Mouse (Mus musculus) adrenal gland, postnatal 4 days (tissue): ENCODE results near the gene Spata46. TPM values are rescaled to one million over a fixed set of nuclear protein-coding genes. Genes with fewer than 3 reads are reported as not detected.

ENCODE experiments used
- DNase-seq, 2 experiments: peaks; one replicate each; pipeline ENCODE4 v3.0.0; 2021 to 2022; ENCODE audit warnings: low spot score in 2 of 2, mixed read lengths in 2 of 2
- long read RNA-seq, 2 experiments: library from polyadenylated mRNA; stranded (forward); transcript quantifications; one replicate each; pipeline ENCODE4 v2.0.0; 2021
- total RNA-seq, 2 experiments: library from RNA; stranded (reverse); gene quantifications; 2 replicates each; pipeline ENCODE4 v1.2.3; 2021

Spata46 gene
- total RNA-seq = not detected
- long read RNA-seq, experiment 1 = 0 reads
- long read RNA-seq, experiment 2, partial matches to known transcripts = 0 of 4 reads
- long read RNA-seq, experiment 2, other reads (novel, unspliced or antisense) = 4 of 4 reads

DNA sequence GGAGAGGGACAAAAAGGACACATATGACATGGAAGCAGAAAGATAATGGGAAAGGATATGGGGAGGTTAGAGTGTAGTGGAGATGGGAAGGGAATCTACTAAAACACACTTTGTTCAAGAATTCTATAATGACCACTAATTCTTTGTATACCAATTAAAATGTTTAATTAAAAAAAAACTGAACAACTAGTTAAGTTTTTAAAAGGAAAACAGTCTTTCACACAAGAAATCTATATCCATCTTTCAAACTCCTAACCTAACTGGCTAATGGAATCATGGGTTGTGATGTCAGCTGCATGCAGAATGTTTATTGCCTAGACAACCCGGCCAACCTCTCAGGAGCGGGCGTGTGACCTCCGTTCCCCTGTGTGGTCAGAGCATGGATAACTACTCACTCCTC is at the start of gene Spata46:
TSS of gene Spata46 (plus strand) at position 301 of the 400 bp plus-strand sequence.
- no peak for DNase-seq

- no peak for DNase-seq
These were observed 38.3 kb upstream of the Spata46 start for GRCm38 (mm10) chr1:170270281-170270680.

DNA sequence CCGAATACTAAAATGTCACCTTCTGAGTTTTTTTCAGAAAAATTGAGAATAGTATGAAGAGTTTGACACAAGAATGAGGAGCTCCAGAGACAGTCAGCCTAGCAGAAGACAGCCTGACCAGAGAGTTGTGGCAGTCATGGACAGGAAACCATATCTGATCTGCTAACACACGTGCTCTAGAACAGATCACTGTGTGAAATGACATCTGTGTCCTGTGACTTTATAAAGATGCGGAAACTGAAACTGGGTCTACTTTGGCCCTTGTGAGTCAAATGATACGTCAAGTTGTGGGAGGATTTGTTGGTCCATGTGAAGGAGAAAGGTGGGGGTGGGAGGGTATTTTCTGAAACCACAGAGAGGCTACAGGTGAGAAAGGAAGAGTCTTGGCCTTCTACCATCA is 37.9 kb upstream of the Spata46 start:
- no peak for DNase-seq

- no peak for DNase-seq
These were observed 35.4 kb upstream of the Spata46 start for GRCm38 (mm10) chr1:170273252-170273651.

GRCm38 (mm10) chr1:170277016-170277415 is 31.6 kb upstream of the Spata46 start, which contains the start of gene Sh2d1b1:
Gene Sh2d1b1 (plus strand): TSS chr1:170277320.
- DNase-seq = no peak

- no peak for DNase-seq
These were observed 26.0 kb upstream of the Spata46 start for GRCm38 (mm10) chr1:170282415-170283129.

- peak in 1 of 2 experiments; percentile 13 for DNase-seq
These were observed 16.2 kb upstream of the Spata46 start for GRCm38 (mm10) chr1:170292239-170292951.

DNA sequence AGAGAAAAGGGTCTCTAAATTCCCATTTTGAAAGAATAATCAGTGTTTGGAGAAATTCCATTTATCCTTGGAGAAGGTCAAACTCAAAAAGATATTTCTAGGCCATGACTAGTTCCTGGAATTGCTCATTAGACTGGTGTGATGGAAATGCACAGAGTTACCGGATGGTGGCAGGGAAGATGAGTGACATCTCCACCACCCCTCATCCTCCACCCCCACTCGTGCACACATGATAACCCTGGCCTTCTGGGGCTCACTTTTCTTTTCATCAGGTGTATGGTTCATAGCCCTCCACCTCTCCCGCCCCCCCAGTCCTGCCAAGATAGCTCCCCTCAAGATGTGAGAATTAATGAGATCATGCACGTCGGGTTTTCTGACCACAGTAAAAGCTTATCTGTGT is 15.3 kb upstream of the Spata46 start:
- DNase-seq = no peak

DNA sequence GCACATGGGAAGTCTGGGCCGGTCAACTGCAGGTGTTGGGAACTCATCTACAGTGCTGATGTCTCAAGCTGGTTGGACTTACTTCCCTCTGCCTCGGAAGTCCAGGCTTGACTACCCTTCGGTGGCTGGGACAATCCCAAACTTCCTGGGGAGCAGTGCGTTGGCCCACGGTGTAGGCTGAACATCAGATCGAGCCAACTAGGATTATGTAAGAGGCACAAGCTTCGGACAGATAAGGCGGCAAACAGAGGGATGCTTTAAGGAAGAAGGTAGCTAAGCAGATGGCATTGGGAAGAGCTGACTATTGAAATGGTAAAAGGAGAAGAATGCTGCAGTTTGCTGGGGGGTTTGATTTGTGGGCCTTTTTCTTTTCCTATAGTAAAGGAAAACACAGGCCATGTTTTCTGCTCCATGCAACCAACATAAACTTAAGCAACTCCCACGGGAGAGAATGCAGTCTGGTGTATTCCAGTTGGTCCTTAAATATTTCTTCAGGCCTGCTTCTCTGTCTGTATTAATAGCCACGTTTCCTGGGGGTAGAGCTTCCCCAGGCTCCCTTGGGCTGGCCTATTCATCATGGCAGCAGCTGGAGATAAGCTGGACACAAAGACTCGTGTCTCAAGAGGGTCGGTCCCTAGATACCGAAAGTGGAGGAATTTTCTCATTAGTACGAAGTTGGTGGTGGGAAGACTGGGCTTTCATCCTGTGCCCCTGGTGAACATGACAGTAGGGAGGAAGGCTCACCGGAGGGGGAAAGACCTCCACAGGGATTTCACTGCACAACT is 13.6 kb upstream of the Spata46 start:
- DNase-seq = no peak

GRCm38 (mm10) chr1:170299496-170299895 is 9.1 kb upstream of the Spata46 start:
- DNase-seq = no peak

- no peak for DNase-seq
These were observed 6.9 kb upstream of the Spata46 start for GRCm38 (mm10) chr1:170301686-170302085.

DNA sequence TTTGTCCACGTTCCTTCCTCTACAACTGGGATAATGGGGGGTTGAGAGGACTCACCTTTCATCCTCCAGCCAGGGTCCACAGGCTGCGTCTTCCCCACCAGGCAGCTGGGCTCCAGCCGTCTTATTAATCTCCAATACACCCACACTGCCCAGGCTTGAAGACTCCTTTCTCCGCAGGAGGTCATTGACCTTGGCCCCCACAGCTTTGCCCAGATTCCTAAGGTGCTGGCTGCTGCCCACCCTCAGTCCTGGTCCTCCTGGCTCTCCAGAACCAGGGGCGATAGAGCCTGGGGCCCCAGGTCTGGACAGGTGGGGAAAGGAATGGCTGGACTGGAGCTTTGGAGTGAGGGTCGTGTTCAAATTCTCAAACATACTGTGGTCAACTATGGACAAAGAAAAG is 6.1 kb upstream of the Spata46 start:
- no peak for DNase-seq

DNA sequence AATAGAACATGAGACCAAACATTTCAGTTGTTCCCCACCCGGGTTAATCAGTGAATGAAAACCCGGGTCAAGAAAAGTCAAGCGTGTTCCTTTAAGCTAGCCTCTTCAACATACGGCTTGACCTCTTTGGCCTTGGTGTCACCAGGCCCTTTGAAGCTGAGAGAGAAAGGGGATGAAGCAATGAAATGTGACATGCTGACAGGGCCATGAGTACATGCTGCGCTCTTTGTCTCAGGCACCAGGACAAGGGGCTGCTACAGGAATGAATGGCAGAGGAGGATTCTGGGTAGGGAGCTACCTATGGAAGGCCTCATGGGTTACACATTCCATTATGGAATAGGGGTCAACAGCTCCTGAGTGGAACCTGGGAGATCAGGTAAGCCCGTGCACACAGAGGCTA is 5.5 kb upstream of the Spata46 start:
- no peak for DNase-seq

- DNase-seq = no peak
These were observed 3.6 kb upstream of the Spata46 start for GRCm38 (mm10) chr1:170305002-170305401.

DNA sequence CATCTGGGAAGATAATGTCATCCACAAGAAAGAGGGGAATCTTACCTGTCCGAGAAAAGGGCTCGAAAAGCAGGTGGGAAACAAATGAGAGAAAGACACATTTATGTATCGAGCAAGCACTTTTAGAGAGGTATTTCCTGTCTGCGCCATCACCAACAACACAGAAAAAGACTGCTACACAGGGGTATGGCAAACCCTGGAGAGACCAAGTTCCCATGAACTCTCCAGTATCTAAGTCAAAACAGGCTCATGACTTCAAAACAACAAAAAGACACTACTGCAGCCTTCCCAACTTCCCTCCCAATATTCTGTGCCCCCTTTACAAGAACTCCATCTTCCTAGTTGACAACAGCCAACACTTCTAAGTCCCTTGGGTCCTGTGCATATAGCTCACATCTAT is 2.4 kb upstream of the Spata46 start, which contains the start of gene Gm7694:
TSS of gene Gm7694 (minus strand) at position 101 of the 400 bp plus-strand sequence.
- no peak for DNase-seq

GRCm38 (mm10) chr1:170311431-170311830 is 2.8 kb downstream of the Spata46 start:
- DNase-seq = no peak

GRCm38 (mm10) chr1:170322046-170322445 is 13.4 kb downstream of the Spata46 start:
- DNase-seq = no peak

DNA sequence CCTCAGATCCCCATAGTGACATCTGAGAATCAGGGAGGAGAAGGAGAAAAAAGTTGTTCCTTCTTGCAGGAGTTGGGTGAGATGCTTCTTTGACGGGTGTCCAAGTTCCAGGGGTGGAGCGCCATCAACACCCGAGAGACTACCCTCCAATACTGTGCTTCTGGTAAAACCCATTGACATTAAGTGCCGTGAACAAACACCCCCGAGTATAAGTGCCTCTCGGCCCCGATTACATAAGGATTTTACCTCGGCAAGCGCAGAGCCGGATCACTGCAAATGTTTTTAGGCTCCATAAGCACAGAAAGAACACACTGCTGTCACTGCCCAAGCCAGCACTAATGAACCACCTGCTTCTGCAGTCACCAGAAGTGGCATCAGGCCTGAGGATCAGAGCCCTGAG is 14.4 kb downstream of the Spata46 start:
- DNase-seq = no peak

- DNase-seq = no peak
These were observed 15.7 kb downstream of the Spata46 start for GRCm38 (mm10) chr1:170324312-170324711.

- DNase-seq = no peak
These were observed 16.7 kb downstream of the Spata46 start for GRCm38 (mm10) chr1:170325277-170325676.

DNA sequence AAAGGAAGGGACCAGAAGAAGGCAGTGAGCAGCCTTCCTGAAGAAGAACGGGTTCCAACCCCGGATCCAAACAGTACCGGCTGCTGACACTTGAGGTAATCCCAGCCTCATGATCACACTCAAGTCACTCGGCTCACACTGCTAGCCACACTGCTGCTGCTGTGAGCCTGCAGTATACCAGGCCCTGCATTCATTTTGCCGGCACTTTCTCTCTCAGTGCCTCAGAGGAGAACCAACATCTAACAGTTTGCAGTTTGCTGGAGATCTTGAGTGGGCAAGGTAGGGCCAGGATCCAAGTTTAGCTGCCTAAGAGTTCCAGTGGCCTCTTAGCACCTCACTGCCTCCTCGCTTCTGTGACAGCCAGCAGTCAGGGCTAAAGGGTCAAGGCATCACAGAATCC is 23.3 kb downstream of the Spata46 start:
- DNase-seq = no peak

- DNase-seq = no peak
These were observed 24.2 kb downstream of the Spata46 start for GRCm38 (mm10) chr1:170332775-170333174.
